Mouse (Mus musculus): ENCODE measurements around the gene Tmem50b. TPM values are rescaled to one million over a fixed set of nuclear protein-coding genes. Genes with fewer than 3 reads are reported as not detected.

Tmem50b gene
- polyA plus RNA-seq, 1 experiment from 2014 or later: 47.7 TPM

DNA sequence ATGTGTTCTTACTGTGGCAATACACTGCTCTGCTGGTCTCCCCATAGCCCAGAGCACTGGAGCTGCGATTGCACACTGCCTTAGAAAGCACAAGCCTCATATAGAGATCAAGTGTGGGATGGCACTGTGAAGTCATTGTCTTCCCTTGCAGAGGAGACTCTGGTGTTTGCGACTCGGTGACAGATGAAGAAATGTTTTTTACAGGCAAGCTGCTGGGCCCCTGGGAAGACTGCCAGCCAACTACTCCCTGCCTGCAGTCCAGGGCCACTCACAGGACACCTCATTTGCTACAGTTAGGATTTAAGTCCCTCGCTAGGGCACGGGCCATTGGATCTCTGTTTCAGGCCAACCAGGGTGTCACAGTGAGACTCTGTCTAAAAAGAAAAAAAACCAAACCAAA is 34.8 kb upstream of the Tmem50b start:
- no peaks in the 10 kb centered on the region for H3K4me1 ChIP-seq (ENCODE audit: insufficient read depth, low read length)
- no peak overlapping the region for H3K4me3 ChIP-seq (ENCODE audit: low read length)
- no peaks in the 10 kb centered on the region for H3K27me3 ChIP-seq (ENCODE audit: insufficient read depth, low read length)
- H3K9me3 ChIP-seq (ENCODE audit: low read length): no peaks in the 10 kb centered on the region
- no peak overlapping the region for H3K27ac ChIP-seq (ENCODE audit: low read length)
- H3K4me2 ChIP-seq (replicated peaks; ENCODE audit: low read depth, low read length): no peak overlapping the region
- no peak for ATAC-seq (ENCODE audit: low FRiP score, low TSS enrichment)
- 91% methylated on average over 5 of the region's 5 CpGs for WGBS
- H3K9ac ChIP-seq (replicated peaks; ENCODE audit: low read length): no peak overlapping the region
- H3K36me3 ChIP-seq (ENCODE audit: insufficient read depth, low read length): peaks cover 73% of the 10 kb centered on the region

DNA sequence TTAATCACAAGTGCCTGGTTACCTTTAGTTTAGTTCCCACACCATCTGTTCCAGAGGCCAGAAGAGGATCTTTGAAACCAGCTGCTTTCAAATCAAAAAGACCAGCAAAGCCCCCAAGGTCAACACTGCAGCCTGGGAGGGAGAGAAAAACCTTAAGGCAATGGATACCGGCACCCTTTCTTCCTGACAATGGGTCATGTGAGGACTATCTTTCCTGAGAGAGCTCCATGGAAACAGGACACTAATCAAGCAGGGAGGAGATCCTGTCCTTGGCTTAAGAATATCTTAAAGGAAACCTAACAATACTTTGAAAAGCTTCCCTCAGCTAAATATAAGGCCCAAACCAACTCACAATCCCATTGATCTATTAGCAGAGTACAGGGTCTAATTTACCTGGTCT is 33.0 kb upstream of the Tmem50b start:
- no peak overlapping the region for H3K9ac ChIP-seq (replicated peaks; ENCODE audit: low read length)
- H3K4me1 ChIP-seq (ENCODE audit: insufficient read depth, low read length): no peaks in the 10 kb centered on the region
- H3K36me3 ChIP-seq (ENCODE audit: insufficient read depth, low read length): peaks cover 67% of the 10 kb centered on the region
- H3K27ac ChIP-seq (ENCODE audit: low read length): no peak overlapping the region
- no peaks in the 10 kb centered on the region for H3K27me3 ChIP-seq (ENCODE audit: insufficient read depth, low read length)
- ATAC-seq (ENCODE audit: low FRiP score, low TSS enrichment): no peak
- H3K9me3 ChIP-seq (ENCODE audit: low read length): no peaks in the 10 kb centered on the region
- H3K4me2 ChIP-seq (replicated peaks; ENCODE audit: low read depth, low read length): no peak overlapping the region
- H3K4me3 ChIP-seq (ENCODE audit: low read length): no peak overlapping the region
- 73% methylated on average over 1 of the region's 1 CpGs for WGBS

DNA sequence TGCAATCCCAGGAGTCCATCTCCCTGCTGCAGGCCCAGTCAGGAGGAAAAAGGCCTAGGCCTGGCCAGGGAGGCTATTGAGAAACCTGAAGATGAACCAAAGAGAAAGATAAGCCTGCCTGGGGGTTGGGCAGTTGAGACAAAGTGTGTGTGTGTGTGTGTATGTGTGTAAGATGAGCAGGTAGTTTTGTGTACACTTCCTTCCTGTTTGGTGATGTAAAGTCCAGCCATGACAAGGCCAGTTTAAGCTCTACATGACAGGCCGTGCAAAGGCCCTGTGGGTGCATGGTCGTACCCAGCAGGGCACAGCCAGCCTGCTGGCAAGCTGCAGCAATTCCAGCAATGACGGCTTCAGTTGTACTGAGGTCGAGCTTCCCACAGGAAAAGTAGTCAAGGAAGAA is 32.1 kb upstream of the Tmem50b start:
- ATAC-seq (ENCODE audit: low FRiP score, low TSS enrichment): no peak
- Histone ChIP-seq H3K4me1 (ENCODE audit: insufficient read depth, low read length) (no peaks in the 10 kb centered on the region), H3K4me2 (replicated peaks; ENCODE audit: low read depth, low read length) (no peak overlapping the region), H3K27me3 (ENCODE audit: insufficient read depth, low read length) (no peaks in the 10 kb centered on the region), H3K36me3 (ENCODE audit: insufficient read depth, low read length) (peaks cover 65% of the 10 kb centered on the region), H3K4me3 (ENCODE audit: low read length) (no peak overlapping the region), H3K9me3 (ENCODE audit: low read length) (no peaks in the 10 kb centered on the region), H3K9ac (replicated peaks; ENCODE audit: low read length) (no peak overlapping the region), H3K27ac (ENCODE audit: low read length) (no peak overlapping the region)
- WGBS: 98% methylated on average over 4 of the region's 4 CpGs

DNA sequence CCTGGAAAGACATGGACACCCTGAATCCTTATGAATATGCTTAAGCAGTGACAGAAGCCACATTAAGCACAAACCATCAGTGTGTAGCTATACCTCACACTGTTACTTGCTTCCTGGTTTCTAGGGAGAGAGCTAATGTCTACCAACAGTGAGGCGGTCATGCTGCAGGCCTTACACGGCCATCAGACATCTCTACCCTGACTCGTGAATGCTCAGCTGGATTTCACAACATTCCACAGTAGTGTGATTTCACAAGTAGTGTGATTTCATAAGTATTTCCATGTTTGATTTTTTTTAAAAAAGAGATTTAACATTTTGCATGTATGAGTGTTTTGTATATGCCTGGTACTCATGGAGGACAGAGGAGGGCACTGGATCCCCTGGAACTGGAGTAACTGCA is 31.1 kb upstream of the Tmem50b start:
- Histone ChIP-seq H3K9ac (replicated peaks; ENCODE audit: low read length) (no peak overlapping the region), H3K4me2 (replicated peaks; ENCODE audit: low read depth, low read length) (no peak overlapping the region), H3K36me3 (ENCODE audit: insufficient read depth, low read length) (peaks cover 70% of the 10 kb centered on the region), H3K4me1 (ENCODE audit: insufficient read depth, low read length) (no peaks in the 10 kb centered on the region), H3K27ac (ENCODE audit: low read length) (no peak overlapping the region), H3K9me3 (ENCODE audit: low read length) (no peaks in the 10 kb centered on the region), H3K4me3 (ENCODE audit: low read length) (no peak overlapping the region), H3K27me3 (ENCODE audit: insufficient read depth, low read length) (no peaks in the 10 kb centered on the region)
- no peak for ATAC-seq (ENCODE audit: low FRiP score, low TSS enrichment)
- WGBS: 91% methylated on average over 3 of the region's 3 CpGs

DNA sequence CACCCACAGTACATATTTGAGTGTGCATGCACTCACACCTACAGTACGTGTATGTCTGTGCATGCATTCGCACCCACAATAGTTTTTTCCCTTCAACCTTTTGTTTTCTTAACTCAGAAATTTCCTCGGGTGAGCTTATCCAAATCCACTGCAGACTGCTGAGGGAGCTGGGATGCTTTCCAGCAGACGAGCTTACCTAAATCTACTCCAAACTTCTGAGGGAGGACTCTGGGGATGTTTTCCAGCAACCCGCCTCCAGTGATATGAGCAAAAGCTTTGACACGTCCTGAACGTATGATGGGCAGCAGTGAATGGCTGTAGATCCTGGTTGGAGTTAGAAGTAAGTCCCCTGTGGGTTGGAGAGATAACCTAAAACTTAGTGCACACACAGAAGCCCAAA is 30.2 kb upstream of the Tmem50b start:
- Histone ChIP-seq H3K4me2 (replicated peaks; ENCODE audit: low read depth, low read length) (no peak overlapping the region), H3K27ac (ENCODE audit: low read length) (no peak overlapping the region), H3K4me1 (ENCODE audit: insufficient read depth, low read length) (no peaks in the 10 kb centered on the region), H3K9me3 (ENCODE audit: low read length) (no peaks in the 10 kb centered on the region), H3K27me3 (ENCODE audit: insufficient read depth, low read length) (no peaks in the 10 kb centered on the region), H3K9ac (replicated peaks; ENCODE audit: low read length) (no peak overlapping the region), H3K36me3 (ENCODE audit: insufficient read depth, low read length) (peaks cover 73% of the 10 kb centered on the region), H3K4me3 (ENCODE audit: low read length) (no peak overlapping the region)
- 85% methylated on average over 7 of the region's 7 CpGs for WGBS
- ATAC-seq (ENCODE audit: low FRiP score, low TSS enrichment): no peak

DNA sequence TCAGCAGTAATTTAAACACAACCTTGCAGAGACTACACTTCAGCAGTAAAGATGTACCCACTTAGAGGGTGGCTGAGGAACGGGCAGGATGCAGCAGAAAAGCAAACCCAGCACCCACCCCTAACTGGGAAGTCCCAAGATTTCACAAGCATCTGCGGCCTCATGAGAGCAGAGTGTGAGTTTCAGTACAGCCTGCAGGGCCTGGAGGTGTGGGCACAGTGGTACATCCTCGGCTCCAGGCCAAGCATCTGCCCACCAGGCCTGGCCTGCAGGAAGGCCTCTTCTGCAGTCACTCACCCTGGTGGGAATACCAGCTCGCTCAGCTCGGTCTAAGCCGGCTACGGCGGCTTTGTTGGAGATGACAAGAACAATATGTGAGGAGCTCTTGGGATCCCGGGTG is 25.5 kb upstream of the Tmem50b start:
- Histone ChIP-seq H3K9ac (replicated peaks; ENCODE audit: low read length) (no peak overlapping the region), H3K27me3 (ENCODE audit: insufficient read depth, low read length) (no peaks in the 10 kb centered on the region), H3K4me3 (ENCODE audit: low read length) (no peak overlapping the region), H3K4me2 (replicated peaks; ENCODE audit: low read depth, low read length) (no peak overlapping the region), H3K4me1 (ENCODE audit: insufficient read depth, low read length) (no peaks in the 10 kb centered on the region), H3K9me3 (ENCODE audit: low read length) (no peaks in the 10 kb centered on the region), H3K36me3 (ENCODE audit: insufficient read depth, low read length) (peaks cover 68% of the 10 kb centered on the region), H3K27ac (ENCODE audit: low read length) (no peak overlapping the region)
- ATAC-seq (ENCODE audit: low FRiP score, low TSS enrichment): no peak
- WGBS: 91% methylated on average over 9 of the region's 9 CpGs

DNA sequence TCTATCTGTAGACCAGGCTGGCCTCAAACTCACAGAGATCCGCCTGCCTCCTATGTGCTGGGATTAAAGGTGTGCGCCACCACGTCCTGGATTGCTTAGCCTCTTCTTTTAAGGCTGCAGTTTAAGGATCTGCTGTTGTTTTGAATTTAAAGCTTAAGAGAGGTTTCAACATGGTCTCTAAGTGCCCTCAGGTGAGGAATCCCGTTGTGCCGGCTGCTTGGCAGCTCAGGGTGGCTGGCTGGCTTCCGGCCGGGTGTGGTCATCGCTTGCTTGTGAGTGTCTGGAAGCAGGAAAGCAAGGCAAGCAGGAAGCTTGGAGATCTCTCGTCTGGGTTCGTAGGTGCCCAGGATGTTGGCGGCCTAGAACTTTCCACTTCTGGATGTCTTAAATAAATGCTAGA is 23.4 kb upstream of the Tmem50b start:
- peaks cover 52% of the 10 kb centered on the region for H3K36me3 ChIP-seq (ENCODE audit: insufficient read depth, low read length)
- no peak overlapping the region for H3K9ac ChIP-seq (replicated peaks; ENCODE audit: low read length)
- no peaks in the 10 kb centered on the region for H3K9me3 ChIP-seq (ENCODE audit: low read length)
- WGBS: 91% methylated on average over 11 of the region's 11 CpGs
- no peak overlapping the region for H3K27ac ChIP-seq (ENCODE audit: low read length)
- H3K4me3 ChIP-seq (ENCODE audit: low read length): no peak overlapping the region
- ATAC-seq (ENCODE audit: low FRiP score, low TSS enrichment): no peak
- H3K27me3 ChIP-seq (ENCODE audit: insufficient read depth, low read length): no peaks in the 10 kb centered on the region
- no peaks in the 10 kb centered on the region for H3K4me1 ChIP-seq (ENCODE audit: insufficient read depth, low read length)
- H3K4me2 ChIP-seq (replicated peaks; ENCODE audit: low read depth, low read length): no peak overlapping the region

DNA sequence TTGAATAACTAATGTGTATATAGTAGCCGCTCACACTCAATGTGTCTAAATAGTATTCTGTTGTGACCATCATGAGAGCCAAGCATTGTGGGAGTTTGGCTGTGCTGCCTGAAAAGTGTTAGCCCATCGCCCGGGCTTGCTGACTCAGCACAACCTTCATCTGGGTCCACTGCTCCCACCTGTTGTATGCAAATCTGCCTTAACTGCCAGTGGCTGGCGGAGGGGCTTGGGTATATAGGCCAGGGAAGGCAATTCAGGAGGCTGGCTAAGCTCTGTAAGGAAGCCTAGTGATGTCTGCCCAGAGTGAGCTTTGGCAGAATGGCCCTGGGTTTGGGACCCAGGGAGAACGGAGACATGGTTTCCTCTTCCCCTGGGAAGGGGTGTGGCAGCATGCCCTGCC is 22.6 kb upstream of the Tmem50b start:
- Histone ChIP-seq H3K4me2 (replicated peaks; ENCODE audit: low read depth, low read length) (no peak overlapping the region), H3K27ac (ENCODE audit: low read length) (no peak overlapping the region), H3K36me3 (ENCODE audit: insufficient read depth, low read length) (peaks cover 47% of the 10 kb centered on the region), H3K9me3 (ENCODE audit: low read length) (no peaks in the 10 kb centered on the region), H3K9ac (replicated peaks; ENCODE audit: low read length) (no peak overlapping the region), H3K4me3 (ENCODE audit: low read length) (no peak overlapping the region), H3K27me3 (ENCODE audit: insufficient read depth, low read length) (no peaks in the 10 kb centered on the region), H3K4me1 (ENCODE audit: insufficient read depth, low read length) (no peaks in the 10 kb centered on the region)
- 85% methylated on average over 5 of the region's 5 CpGs for WGBS
- ATAC-seq (ENCODE audit: low FRiP score, low TSS enrichment): no peak

DNA sequence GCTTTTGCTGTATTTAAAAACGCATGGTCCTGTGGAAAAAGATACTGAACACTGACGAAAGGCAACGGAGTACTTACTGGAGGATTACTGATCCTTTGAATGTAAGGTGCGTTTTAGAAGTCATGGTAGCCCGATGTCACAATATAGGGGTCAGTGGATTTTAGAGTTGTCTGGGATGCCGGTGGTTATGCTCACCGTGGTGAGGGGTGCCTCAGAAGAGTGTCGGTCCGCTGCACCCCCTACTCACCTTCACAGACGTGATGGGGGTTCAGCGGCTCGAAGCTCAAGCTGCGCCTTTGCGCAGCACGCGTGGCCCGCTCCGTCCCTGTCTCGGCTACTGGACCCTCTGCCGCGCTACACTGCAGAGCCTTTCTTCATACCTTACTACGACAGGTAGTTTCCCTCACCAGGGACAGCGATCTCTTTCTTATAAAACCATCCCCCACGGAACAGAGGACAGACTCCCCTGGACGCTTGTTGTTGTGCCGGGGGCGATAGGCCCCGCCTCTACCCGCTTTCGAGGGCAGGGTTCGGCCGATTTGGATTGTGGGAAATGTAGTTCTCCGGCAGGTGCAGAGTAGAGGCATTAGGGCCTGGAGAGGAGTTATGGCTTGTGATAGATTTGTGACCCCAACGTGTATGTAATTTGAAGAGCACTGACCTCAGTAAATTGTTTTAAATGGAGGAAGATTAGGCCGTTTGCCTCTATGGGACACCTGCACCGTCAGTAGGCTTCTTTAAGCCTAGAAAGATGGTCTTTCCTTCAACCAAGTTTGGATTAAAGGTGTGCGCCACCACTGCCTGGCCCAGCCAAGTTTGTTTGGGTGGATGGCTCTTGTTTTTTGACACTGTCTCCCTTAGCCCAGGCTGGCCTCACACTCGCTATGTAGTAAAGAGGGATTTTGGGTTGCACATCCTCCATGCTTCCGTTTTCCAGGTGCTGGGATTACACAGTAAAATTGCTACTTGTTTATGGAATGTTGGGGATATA is 21.2 kb upstream of the Tmem50b start, which contains the start of gene Dnajc28:
Gene Dnajc28 (minus strand): TSS at position 516 of the 991 bp plus-strand sequence.
- H3K36me3 ChIP-seq (ENCODE audit: insufficient read depth, low read length): peaks cover 36% of the 10 kb centered on the region
- H3K27ac ChIP-seq (ENCODE audit: low read length): no peak within 1 kb of the TSS
- H3K4me3 ChIP-seq (ENCODE audit: low read length): peak within 1 kb of the TSS; percentile 77
- peak; percentile 94 for ATAC-seq (ENCODE audit: low FRiP score, low TSS enrichment)
- H3K4me2 ChIP-seq (replicated peaks; ENCODE audit: low read depth, low read length): peak within 1 kb of the TSS; percentile 80
- no peaks in the 10 kb centered on the region for H3K4me1 ChIP-seq (ENCODE audit: insufficient read depth, low read length)
- no peaks in the 10 kb centered on the region for H3K9me3 ChIP-seq (ENCODE audit: low read length)
- peak within 1 kb of the TSS; percentile 74 for H3K9ac ChIP-seq (replicated peaks; ENCODE audit: low read length)
- WGBS: 9% methylated on average over 39 of the region's 39 CpGs
- H3K27me3 ChIP-seq (ENCODE audit: insufficient read depth, low read length): no peaks in the 10 kb centered on the region

DNA sequence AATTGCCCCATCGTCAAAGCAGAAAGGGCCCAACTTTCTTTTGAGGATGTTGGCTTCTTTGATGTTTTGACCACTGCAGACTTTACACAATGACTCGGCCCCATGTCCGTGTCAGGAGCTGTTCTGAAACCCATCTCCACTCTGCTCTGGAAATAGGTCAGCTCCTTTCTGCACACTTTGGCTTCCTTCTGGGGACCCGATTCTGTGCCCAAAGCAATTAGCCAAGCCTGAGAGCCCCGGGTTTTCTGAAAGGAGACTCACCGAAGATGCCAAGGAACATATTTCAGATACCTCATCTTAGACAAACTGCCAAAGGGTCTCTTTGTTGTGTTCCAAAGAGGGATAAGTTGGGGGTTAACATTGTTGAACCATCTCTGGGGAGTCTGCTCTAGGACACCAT is 17.0 kb upstream of the Tmem50b start:
- H3K9ac ChIP-seq (replicated peaks; ENCODE audit: low read length): no peak overlapping the region
- no peak overlapping the region for H3K27ac ChIP-seq (ENCODE audit: low read length)
- ATAC-seq (ENCODE audit: low FRiP score, low TSS enrichment): no peak
- H3K27me3 ChIP-seq (ENCODE audit: insufficient read depth, low read length): no peaks in the 10 kb centered on the region
- WGBS: 77% methylated on average over 6 of the region's 6 CpGs
- no peak overlapping the region for H3K4me3 ChIP-seq (ENCODE audit: low read length)
- no peaks in the 10 kb centered on the region for H3K36me3 ChIP-seq (ENCODE audit: insufficient read depth, low read length)
- no peaks in the 10 kb centered on the region for H3K4me1 ChIP-seq (ENCODE audit: insufficient read depth, low read length)
- no peak overlapping the region for H3K4me2 ChIP-seq (replicated peaks; ENCODE audit: low read depth, low read length)
- H3K9me3 ChIP-seq (ENCODE audit: low read length): no peaks in the 10 kb centered on the region
